Mouse (Mus musculus) cerebral cortex, adult 2 months (tissue): ENCODE results near the gene Gfra1.

ENCODE experiments used
- WGBS: fragments of 180-500 bp; shearing (Covaris S2); methylation state at CpG from one replicate; pipeline ENCODE4 v1.1.7; 2018; 5-methylcytosine and 5-hydroxymethylcytosine counted together

Gfra1 gene

DNA sequence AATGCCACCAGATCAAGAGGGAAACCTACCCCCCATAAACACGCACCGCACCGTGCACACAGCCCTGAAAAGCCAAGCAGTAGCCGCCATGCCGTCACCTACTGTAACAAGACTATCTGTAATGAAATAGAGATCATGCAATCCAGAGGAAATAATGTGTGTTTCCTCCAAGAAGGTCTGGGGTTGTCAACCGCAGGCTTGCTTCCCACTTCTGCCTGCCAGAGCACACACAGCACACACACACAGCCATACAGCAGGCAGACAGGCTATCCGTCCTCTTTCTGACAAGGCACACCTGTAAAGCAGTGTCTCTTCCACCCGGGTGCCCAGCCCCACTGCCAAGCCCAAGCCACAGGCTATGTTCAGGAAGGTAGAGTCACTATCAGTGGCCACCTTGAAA lies 66.2 kb downstream of the Gfra1 start:
- WGBS: 96% methylated on average over 8 of the region's 8 CpGs

DNA sequence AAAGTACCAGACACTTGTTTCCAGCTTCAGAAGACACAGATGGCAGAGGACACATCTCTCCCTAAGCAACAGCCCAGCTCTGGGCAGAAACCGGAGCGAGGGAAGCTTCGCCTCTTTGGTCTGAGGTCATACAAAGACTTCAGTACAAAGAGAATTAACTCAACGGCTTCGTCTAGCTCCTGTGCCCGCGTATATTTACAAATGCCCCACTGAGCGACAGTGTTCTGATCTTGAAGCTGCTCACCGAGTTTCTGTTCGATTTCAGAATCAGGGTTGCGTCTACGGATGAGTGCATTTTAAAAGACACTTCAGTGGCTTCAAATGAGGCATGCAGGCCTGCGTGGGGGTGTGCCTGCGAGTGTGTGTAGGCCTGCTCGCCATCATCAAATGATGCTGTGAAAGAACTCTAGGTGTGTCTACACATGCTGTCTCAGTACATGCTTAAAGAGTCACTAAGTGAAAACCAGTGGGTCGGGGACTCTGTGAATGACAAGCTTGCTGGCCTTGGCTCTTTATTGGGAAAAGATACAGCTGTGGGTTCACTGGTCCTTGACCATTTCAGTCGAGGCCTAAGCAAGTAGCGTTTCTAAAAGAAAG lies 66.8 kb downstream of the Gfra1 start:
- 74% methylated on average over 18 of the region's 18 CpGs for WGBS

GRCm38 (mm10) chr19:58383273-58383672 lies 72.4 kb downstream of the Gfra1 start:
- 73% methylated on average over 3 of the region's 3 CpGs for WGBS

DNA sequence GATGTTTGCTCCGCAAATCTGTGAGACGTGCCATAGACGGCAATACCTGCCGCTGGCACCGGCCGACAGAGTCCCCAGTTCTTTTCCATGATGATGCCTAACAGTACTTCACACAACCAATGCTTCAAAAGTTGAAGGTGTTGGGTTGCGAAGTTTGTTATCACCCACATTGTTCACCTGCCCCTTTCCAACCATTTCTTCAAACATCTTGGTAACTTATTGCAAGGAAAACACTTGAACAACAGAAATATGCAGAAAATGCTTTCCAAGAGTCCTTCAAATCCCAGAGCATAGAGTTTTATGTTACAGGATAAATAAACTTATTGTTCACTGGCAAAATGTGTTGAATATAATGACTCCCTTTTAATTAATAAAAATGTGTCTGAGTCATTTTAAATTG lies 73.2 kb downstream of the Gfra1 start:
- 98% methylated on average over 7 of the region's 7 CpGs for WGBS

GRCm38 (mm10) chr19:58377969-58378368 lies 77.7 kb downstream of the Gfra1 start:
- 66% methylated on average over 8 of the region's 8 CpGs for WGBS

- 82% methylated on average over 8 of the region's 8 CpGs for WGBS
Observed at GRCm38 (mm10) chr19:58376675-58377102, 79.0 kb downstream of the Gfra1 start.

DNA sequence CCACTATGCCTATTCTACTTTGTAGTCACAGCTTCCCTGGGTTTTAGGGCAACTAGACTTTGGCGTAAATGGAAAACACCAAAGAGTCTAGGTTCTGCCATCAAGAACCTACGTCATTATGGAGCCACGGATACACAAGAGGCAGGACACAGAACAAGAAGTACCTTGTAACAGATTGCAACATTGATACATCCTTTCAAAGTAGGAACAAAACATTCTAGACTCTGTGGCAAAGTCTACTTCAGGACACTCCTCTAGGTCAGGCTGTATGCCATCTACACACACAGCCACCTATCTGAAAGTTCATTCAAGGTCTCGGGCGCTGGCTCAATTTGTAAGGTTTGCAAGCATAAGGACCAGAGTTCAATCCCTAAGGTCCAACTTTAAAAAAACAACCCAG lies 81.1 kb downstream of the Gfra1 start:
- WGBS: 93% methylated on average over 5 of the region's 5 CpGs

- 51% methylated on average over 4 of the region's 4 CpGs for WGBS
Observed at GRCm38 (mm10) chr19:58374155-58374554, 81.6 kb downstream of the Gfra1 start.

GRCm38 (mm10) chr19:58368513-58368912 lies 87.2 kb downstream of the Gfra1 start:
- WGBS: 58% methylated on average over 2 of the region's 2 CpGs

DNA sequence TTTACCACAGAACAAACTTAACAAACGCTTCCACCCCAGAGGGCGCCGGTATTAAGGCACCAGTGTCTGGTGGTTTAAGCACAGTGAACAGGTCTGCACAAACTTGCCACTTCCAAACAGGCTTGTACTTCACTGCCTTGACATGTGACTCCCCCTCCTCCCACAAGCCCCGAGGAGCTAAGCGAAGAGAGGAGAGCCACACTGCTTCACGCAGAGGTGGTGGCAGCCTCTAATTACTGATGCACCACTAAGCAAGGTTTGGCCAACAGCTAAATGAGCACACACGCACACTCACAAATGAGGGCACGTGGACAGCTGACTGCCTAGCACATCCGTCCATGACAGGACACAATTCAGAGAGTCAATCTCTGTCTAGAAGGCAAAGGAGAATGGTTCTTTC lies 91.0 kb downstream of the Gfra1 start:
- 58% methylated on average over 9 of the region's 9 CpGs for WGBS

GRCm38 (mm10) chr19:58360982-58361381 lies 94.7 kb downstream of the Gfra1 start:
- 70% methylated on average over 1 of the region's 1 CpGs for WGBS

- WGBS: 87% methylated on average over 13 of the region's 13 CpGs
Observed at GRCm38 (mm10) chr19:58358063-58358462, 97.6 kb downstream of the Gfra1 start.

- WGBS: 68% methylated on average over 2 of the region's 2 CpGs
Observed at GRCm38 (mm10) chr19:58353953-58354352, 101.8 kb downstream of the Gfra1 start.

DNA sequence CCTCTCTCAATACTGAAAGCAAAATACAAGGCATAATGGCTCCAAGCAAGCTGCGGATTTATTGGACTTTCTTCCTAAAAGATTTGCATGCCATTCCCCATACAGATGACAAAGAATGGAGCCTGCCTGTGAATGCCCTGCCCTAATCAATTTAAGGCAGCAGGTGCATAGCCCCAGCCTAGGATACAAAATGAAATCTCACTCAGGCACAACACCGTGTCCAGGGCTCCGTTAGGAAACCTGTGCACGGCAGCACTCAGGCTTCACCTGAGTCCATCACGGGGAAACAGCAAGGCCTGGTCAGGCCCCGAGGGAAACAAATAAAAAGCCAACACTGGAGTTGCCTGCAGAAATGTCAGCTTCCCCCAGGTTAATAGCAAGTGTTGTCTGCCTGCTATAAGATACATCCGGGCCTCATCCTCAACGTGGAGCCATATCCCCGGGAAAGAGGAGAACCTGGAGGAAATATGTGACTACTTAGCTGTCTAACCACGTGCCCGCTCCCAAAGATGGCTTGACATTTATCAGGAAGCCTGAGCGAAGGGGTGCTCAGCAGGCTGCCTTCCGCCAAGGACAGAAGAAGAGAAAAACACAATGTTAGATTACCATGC lies 102.3 kb downstream of the Gfra1 start:
- WGBS: 87% methylated on average over 13 of the region's 13 CpGs

DNA sequence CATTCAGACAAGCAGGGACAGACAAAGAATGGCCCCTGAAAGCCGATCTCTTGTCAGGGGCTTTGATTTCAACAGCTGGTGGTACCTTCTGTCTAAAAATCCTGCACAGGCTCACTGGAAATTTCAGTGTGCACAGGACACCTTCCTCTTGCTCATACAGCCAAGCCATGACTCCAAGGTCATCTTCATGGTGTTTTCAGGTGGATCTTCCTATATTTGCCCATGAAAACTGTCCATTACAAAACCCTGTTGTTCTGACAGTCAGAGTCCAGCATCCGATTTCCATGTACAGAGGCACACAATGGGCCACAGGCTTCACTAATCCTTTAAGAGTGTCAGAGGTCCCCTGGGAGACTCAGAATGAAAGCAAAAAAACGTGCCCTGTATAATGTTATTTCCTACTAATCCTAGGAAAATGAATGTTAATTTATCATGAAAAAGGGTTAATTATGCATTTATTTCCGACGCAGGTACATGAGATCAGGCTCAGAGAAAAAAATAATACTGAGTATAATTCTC lies 105.8 kb downstream of the Gfra1 start:
- WGBS: 73% methylated on average over 5 of the region's 5 CpGs

DNA sequence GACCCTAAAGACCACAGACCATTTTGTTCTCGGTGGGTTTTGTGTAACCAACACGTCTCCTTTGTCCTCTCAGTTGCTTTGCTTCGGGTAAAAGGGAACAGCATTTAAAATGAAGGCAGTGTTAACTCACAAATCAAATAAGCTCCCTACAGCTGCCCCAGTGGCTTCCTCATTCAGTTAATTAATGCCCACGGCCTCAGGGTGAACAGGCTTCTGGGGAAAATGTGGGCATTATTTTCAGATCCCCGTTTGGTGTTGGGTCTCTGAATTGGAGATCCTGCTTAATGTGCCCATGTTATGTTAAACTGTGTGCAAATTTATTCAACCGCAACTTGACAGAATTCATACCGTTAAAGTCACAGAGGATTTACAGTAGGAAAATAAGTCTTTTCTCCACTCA lies 110.6 kb downstream of the Gfra1 start:
- 56% methylated on average over 7 of the region's 7 CpGs for WGBS

DNA sequence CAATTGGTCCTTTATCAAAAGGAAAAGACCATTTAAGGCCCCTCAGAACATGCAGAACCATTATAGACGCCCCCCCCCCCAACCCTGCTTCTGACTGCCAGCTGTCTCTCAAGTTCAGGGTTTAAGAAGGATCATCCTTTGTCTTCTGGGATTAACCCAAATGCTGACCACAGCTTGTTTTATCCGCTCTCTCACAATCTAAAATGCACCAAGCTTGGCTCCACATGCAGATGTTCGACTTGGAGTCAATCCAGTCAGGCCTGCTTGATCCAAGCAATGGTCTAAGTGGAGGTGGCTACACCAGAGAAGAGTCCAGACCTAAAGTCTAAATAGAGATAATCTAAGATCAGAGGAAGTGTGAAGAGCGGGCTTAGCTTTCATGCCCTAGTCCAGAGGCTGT lies 114.4 kb downstream of the Gfra1 start:
- 83% methylated on average over 4 of the region's 4 CpGs for WGBS

DNA sequence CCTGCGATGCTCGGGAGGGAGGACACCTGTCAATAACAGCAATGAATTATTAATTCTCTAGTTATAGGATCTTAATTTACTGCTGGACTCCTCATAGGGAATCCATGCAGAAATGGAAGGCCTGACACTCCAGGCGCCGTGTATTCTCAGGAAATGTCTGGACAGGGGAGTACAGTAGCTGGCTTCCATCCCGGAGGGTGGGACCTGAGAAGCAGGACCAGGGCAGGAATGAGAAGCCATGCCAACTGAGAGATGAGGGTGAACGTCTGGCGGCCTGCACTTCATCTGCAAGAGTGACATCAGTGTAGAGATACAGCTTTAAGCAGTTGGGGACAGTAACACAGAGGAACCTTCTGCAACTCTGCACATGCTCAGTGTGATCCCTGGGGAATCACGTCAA lies 115.5 kb downstream of the Gfra1 start:
- 86% methylated on average over 8 of the region's 8 CpGs for WGBS

GRCm38 (mm10) chr19:58336802-58337201 lies 118.9 kb downstream of the Gfra1 start:
- WGBS: 92% methylated on average over 6 of the region's 6 CpGs

DNA sequence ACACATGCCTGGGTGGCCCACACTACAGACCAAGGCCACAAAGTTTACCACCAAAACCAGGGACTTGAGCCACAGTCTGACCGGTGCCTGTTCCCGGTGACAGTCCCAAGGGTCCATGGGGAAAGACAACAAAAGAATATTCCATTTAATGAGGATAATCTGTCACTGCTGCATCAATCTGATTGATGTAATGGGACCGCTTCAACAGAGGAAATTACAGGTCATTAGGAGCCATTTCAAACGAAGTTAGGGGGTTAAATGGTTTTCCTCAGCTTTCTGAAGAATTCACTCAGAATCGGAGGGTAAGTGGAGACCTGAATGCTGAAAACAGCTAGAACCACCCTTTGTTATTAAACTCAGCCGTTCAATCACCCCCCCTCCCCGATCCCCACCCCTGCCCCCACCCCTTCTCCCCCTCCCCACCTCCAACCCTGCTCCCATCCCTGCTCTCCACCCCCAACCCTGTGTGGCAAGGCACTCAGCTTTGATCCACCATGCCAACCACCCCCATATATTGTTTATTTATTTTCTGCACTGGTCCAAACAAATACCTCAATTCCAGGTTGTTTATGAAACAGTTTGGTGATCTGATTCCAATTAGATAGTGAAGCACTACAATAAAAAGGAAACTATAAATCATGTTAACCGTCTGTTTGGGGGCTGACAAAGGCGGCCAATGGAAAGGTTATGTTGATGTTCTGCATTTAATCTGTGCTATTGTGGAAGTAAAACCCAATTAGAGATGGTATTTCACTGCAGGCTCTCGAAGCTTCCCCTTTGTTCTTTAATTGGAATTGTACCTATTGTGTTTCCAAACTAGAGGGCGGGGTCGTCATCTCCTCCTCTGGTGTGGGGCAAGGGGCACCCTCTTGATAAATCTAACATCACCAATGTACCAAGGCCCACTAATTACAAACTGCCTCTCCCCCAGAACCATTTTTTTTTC lies 119.9 kb downstream of the Gfra1 start:
- 73% methylated on average over 12 of the region's 12 CpGs for WGBS

DNA sequence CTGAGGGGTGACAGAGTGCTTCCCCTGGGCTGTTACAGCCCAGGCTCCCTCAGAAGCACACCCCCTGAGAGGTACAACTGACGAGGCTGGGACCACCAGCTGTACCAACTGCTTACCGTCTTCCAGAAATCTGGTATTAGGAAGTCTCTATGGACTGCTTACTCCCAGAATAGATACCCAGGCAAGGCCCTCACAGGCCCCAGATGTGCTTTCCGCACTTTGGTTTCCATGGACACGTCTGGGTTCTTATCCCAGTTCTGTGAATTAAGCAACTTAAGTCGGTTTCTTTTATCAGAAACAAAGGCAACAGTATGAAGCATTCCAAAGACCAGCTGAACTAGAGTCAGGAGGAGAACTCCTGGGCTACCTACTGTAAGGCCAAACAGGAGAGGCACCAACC lies 126.4 kb downstream of the Gfra1 start:
- 52% methylated on average over 5 of the region's 5 CpGs for WGBS

DNA sequence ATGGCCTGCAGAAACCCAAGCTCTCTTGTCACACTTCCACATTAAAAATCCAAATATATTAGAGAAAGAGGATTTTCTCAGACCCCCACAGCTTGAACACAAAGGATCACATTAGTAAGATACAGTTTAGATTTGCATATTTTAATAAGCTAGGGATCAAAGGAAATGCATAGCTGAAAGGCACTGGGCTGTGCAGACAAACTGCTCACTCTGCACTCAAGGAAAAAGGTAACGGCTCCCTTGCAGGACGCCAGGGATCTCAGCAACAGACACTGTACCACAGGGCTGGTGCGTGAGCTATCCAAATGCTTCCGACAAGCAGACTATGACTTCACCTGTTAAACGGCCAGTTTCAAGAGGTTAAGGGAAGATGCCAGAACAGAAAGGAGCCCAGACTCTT lies 127.7 kb downstream of the Gfra1 start:
- 79% methylated on average over 5 of the region's 5 CpGs for WGBS

DNA sequence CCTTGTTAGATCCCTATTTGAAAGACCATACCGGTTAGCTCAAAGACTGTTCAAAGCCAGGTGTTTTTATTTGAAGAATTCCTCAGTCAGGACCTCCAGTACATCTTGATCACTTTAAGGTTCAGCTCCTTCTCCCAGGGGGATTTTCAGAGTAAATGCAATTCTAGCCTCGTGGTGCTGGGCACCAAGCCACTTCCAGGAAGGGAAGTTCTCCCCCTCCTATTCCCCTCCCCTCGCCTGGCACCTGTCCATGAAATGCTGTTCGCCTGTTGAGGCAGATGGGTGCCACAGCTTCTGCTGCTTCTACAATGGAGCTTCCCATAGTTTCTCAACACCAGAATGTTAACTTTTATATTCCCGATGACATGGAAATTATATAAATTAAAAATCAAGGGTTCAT lies 139.2 kb downstream of the Gfra1 start:
- WGBS: 43% methylated on average over 5 of the region's 5 CpGs
